Mouse (Mus musculus) CH12.LX (cell line): Measurements from ENCODE around the gene Sbno1.

Experiments
- BHLHE40 ChIP-seq: IDR thresholded peaks from 2 replicates; pipeline ENCODE4 v1.6.1; 2011; ENCODE audit warnings: mild to moderate bottlenecking, low read depth, low read length, improper control_type of control experiment
- CTCF ChIP-seq, 2 experiments: IDR thresholded peaks in 1 of 2; conservative IDR thresholded peaks in 1 of 2; 2 replicates each; pipeline ENCODE4 v1.5.1; 2011 to 2012; ENCODE audit warnings: low read depth in 2 of 2, low read length in 2 of 2, improper control_type of control experiment in 1 of 2, inconsistent platforms in 1 of 2, mild to moderate bottlenecking in 1 of 2, moderate library complexity in 1 of 2
- EP300 ChIP-seq: IDR thresholded peaks from 2 replicates; pipeline ENCODE4 v1.6.1; 2011; ENCODE audit warnings: low read length, improper control_type of control experiment
- GABPA ChIP-seq: IDR thresholded peaks from 2 replicates; pipeline ENCODE4 v1.6.1; 2012; ENCODE audit warnings: low read depth, low read length, improper control_type of control experiment, inconsistent platforms; ENCODE audit not compliant: insufficient replicate concordance
- JUN ChIP-seq: IDR thresholded peaks from 2 replicates; pipeline ENCODE4 v1.6.1; 2011; ENCODE audit warnings: low read depth, mild to moderate bottlenecking, low read length, improper control_type of control experiment, moderate library complexity; ENCODE audit not compliant: insufficient read depth
- MAX ChIP-seq: IDR thresholded peaks from 2 replicates; pipeline ENCODE4 v1.6.1; 2011; ENCODE audit warnings: low read length, improper control_type of control experiment
- MAZ ChIP-seq: IDR thresholded peaks from 2 replicates; pipeline ENCODE4 v1.6.1; 2012; ENCODE audit warnings: low read depth, mild to moderate bottlenecking, inconsistent platforms, low read length, improper control_type of control experiment, moderate library complexity
- MEF2A ChIP-seq: IDR thresholded peaks from 2 replicates; pipeline ENCODE4 v1.6.1; 2014; ENCODE audit warnings: low read depth, mild to moderate bottlenecking, inconsistent platforms, low read length, improper control_type of control experiment, borderline replicate concordance
- MYC ChIP-seq: IDR thresholded peaks from 2 replicates; pipeline ENCODE4 v1.6.1; 2011; ENCODE audit warnings: low read depth, mild to moderate bottlenecking, improper control_type of control experiment, low read length
- NRF1 ChIP-seq: IDR thresholded peaks from 2 replicates; pipeline ENCODE4 v1.6.1; 2014; ENCODE audit warnings: low read depth, mild to moderate bottlenecking, inconsistent platforms, low read length, improper control_type of control experiment, moderate library complexity
- POLR2A ChIP-seq: IDR thresholded peaks from 2 replicates; pipeline ENCODE4 v1.6.1; 2011; ENCODE audit warnings: low read depth, mild to moderate bottlenecking, improper control_type of control experiment, low read length
- SIN3A ChIP-seq: IDR thresholded peaks from 2 replicates; pipeline ENCODE4 v1.6.1; 2012; ENCODE audit warnings: low read length, improper control_type of control experiment, inconsistent platforms
- SMC3 ChIP-seq: IDR thresholded peaks from 2 replicates; pipeline ENCODE4 v1.6.1; 2011; ENCODE audit warnings: low read depth, low read length, improper control_type of control experiment

DNA sequence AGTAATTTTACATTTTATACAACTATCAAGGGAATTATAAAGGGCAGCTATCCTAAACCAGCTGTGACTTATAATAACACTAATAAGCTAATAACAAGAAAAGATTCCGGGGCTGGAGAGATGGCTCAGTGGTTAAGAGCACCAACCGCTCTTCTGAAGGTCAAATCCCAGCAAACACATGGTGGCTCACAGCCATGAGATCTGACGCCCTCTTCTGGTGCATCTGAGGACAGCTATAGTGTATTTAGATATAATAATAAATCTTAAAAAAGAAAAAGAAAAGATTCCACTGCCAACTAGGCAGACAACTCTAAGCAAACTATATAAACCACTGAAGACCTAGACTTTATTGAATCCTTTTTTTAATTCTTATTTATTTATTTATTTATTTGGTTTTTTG lies 15.0 kb downstream of the Sbno1 start:
- no peak for TF ChIP-seq POLR2A
- peak in 1 of 2 experiments; percentile 20; a peak in 1 of 4 replicates for TF ChIP-seq CTCF (conservative IDR thresholded peaks at IDR 0.05 in 1 of 2, IDR thresholded peaks at IDR 0.05 in 1 of 2; ENCODE audit: low read depth in 2 of 2, low read length in 2 of 2)
- TF ChIP-seq BHLHE40, result no peak
- TF ChIP-seq EP300, result no peak
- TF ChIP-seq GABPA, result no peak
- TF ChIP-seq NRF1, result no peak
- TF ChIP-seq MEF2A, result no peak
- no peak for TF ChIP-seq SIN3A
- no peak for TF ChIP-seq MAZ
- TF ChIP-seq SMC3, result no peak
- TF ChIP-seq MAX, result no peak
- 0 out of 2 replicates have a peak, but pooled peaks have one; percentile 15 for TF ChIP-seq MYC
- TF ChIP-seq JUN, result no peak
